Mouse (Mus musculus) limb, embryonic 14.5 days (tissue): Measurements from ENCODE around the gene Kdm4a. TPM values are rescaled to one million over a fixed set of nuclear protein-coding genes. Genes with fewer than 3 reads are reported as not detected.

ENCODE experiments used
- ATAC-seq: fragments of 200-750 bp; cut with Nextera tagmentation; 2 replicates; pipeline ENCODE4 v1.8.0; 2017; ENCODE audit warnings: low read depth, moderate number of reproducible peaks, moderate TSS enrichment; ENCODE audit not compliant: low FRiP score
- DNase-seq: peaks from one replicate; pipeline ENCODE4 v3.0.0-alpha.2; 2015; ENCODE audit warnings: low spot score
- H3K27ac ChIP-seq: fragments of 300-500 bp; sonication (generic); replicated peaks from 2 replicates; pipeline ENCODE4 v1.5.1; 2014; ENCODE audit warnings: low read depth, mild to moderate bottlenecking, low read length, moderate library complexity, mixed read lengths
- H3K27me3 ChIP-seq: fragments of 300-500 bp; sonication (generic); 2 replicates; pipeline ENCODE4 v1.6.1; 2014; ENCODE audit warnings: low read length, mixed read lengths; ENCODE audit not compliant: control insufficient read depth, insufficient read depth
- H3K36me3 ChIP-seq: fragments of 300-500 bp; sonication (generic); 2 replicates; pipeline ENCODE4 v1.6.1; 2014; ENCODE audit warnings: mild to moderate bottlenecking, low read length, moderate library complexity, mixed read lengths; ENCODE audit not compliant: control insufficient read depth, insufficient read depth
- H3K4me1 ChIP-seq: fragments of 300-500 bp; sonication (generic); 2 replicates; pipeline ENCODE4 v1.6.1; 2014; ENCODE audit warnings: antibody characterized with exemption, low read length, mixed read lengths; ENCODE audit not compliant: control insufficient read depth, insufficient read depth
- H3K4me2 ChIP-seq: fragments of 300-500 bp; sonication (generic); replicated peaks from 2 replicates; pipeline ENCODE4 v1.6.1; 2014; ENCODE audit warnings: low read depth, mild to moderate bottlenecking, low read length, moderate library complexity; ENCODE audit not compliant: severe bottlenecking
- H3K4me3 ChIP-seq: fragments of 300-500 bp; sonication (generic); replicated peaks from 2 replicates; pipeline ENCODE4 v1.5.1; 2014; ENCODE audit warnings: low read length
- H3K9ac ChIP-seq: fragments of 300-500 bp; sonication (generic); 2 replicates; pipeline ENCODE4 v1.6.1; 2014; ENCODE audit warnings: mild to moderate bottlenecking, low read depth, low read length, moderate library complexity; ENCODE audit not compliant: severe bottlenecking
- H3K9me3 ChIP-seq: fragments of 300-500 bp; sonication (generic); 2 replicates; pipeline ENCODE4 v1.6.1; 2016; ENCODE audit warnings: low read length; ENCODE audit not compliant: control insufficient read depth
- POLR2A ChIP-seq: fragments of 200-500 bp; IDR thresholded peaks from 2 replicates; pipeline ENCODE4 v1.8.0; 2012; ENCODE audit warnings: inconsistent platforms, mild to moderate bottlenecking, moderate library complexity, borderline replicate concordance; ENCODE audit not compliant: insufficient read depth, insufficient read length; ENCODE audit errors: extremely low read depth
- WGBS: fragments of 180-500 bp; shearing (Covaris S2); extraction: QIAGEN DNeasy Blood & Tissue Kit; methylation state at CpG from one replicate; pipeline ENCODE4 v1.1.7; 2014; 5-methylcytosine and 5-hydroxymethylcytosine counted together
- polyA plus RNA-seq, 2 experiments: library from polyadenylated mRNA; depleted of rRNA in 1 of 2; stranded (reverse) in 1 of 2; unstranded in 1 of 2; fragments of >200 nt; fragmentation: Nextera tagmentation in 1 of 2; extraction: Ambion mirVana in 1 of 2; gene quantifications; 2 replicates each; pipeline versions ENCODE4 v1.2.1 to v1.2.3; 2012 to 2014

Gene Kdm4a
- polyA plus RNA-seq, 2 experiments: 42.1 to 89.2 TPM

GRCm38 (mm10) chr4:118205906-118206305, 26.1 kb upstream of the Kdm4a start:
- DNase-seq: no peak
- ATAC-seq: no peak
- no peak overlapping the region for H3K27ac ChIP-seq
- no peaks in the 10 kb centered on the region for H3K27me3 ChIP-seq
- H3K4me1 ChIP-seq: no peaks in the 10 kb centered on the region
- no peak overlapping the region for H3K9ac ChIP-seq
- H3K9me3 ChIP-seq: no peaks in the 10 kb centered on the region
- WGBS: 92% methylated on average over 2 of the region's 2 CpGs
- H3K4me3 ChIP-seq: no peak overlapping the region
- TF ChIP-seq POLR2A: no peak
- H3K4me2 ChIP-seq: no peak overlapping the region
- H3K36me3 ChIP-seq: peaks cover 33% of the 10 kb centered on the region

GRCm38 (mm10) chr4:118199093-118199492, 19.2 kb upstream of the Kdm4a start:
- H3K4me2 ChIP-seq: no peak overlapping the region
- no peak for TF ChIP-seq POLR2A
- H3K27ac ChIP-seq: no peak overlapping the region
- 94% methylated on average over 2 of the region's 2 CpGs for WGBS
- no peaks in the 10 kb centered on the region for H3K36me3 ChIP-seq
- DNase-seq (no peak), ATAC-seq (no peak)
- no peak overlapping the region for H3K9ac ChIP-seq
- H3K27me3 ChIP-seq: no peaks in the 10 kb centered on the region
- no peaks in the 10 kb centered on the region for H3K4me1 ChIP-seq
- no peak overlapping the region for H3K4me3 ChIP-seq
- no peaks in the 10 kb centered on the region for H3K9me3 ChIP-seq

DNA sequence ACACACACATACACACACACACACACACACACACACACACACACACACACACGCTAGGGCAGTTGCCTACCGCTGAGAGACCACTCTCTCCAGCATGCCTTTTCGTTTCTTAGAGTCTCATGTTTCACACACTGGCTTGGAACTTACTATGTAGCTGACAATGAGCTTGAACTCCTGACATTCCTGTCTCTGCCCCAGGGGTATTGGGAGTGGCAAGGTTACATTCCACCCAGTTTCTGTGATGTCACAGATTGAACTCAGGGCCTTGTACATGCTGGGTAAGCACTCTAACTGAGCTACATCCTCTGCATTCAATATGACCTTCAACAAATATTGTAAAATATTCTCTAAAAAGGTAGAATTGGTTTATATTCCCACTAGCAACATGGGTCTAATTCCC, 18.8 kb upstream of the Kdm4a start:
- Histone ChIP-seq H3K9me3 (no peaks in the 10 kb centered on the region), H3K4me2 (no peak overlapping the region), H3K27me3 (no peaks in the 10 kb centered on the region), H3K27ac (no peak overlapping the region), H3K9ac (no peak overlapping the region), H3K4me3 (no peak overlapping the region), H3K4me1 (no peaks in the 10 kb centered on the region), H3K36me3 (no peaks in the 10 kb centered on the region)
- ATAC-seq: no peak
- TF ChIP-seq POLR2A: no peak
- 55% methylated on average over 3 of the region's 3 CpGs for WGBS
- no peak for DNase-seq

DNA sequence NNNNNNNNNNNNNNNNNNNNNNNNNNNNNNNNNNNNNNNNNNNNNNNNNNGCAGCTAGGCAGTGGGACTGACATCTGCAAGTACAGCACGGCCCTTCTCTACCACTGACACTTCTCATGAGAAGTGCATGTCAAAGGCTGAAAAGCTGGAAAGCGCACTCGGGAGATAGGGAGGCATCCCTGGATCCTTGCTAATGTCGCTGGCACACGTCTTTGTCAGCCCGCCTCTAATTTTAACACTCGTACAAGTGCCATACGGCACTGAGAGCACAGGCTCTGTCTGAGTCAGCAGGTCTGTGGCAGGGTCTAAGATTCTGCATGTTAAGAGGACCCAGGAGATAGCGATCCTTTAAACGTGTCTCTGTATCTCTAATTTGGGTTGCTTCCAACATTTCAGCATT, 16.3 kb upstream of the Kdm4a start:
- Histone ChIP-seq H3K9me3 (no peaks in the 10 kb centered on the region), H3K4me1 (no peaks in the 10 kb centered on the region), H3K36me3 (no peaks in the 10 kb centered on the region), H3K9ac (no peak overlapping the region), H3K27me3 (no peaks in the 10 kb centered on the region), H3K4me2 (no peak overlapping the region), H3K27ac (no peak overlapping the region), H3K4me3 (no peak overlapping the region)
- TF ChIP-seq POLR2A: no peak
- 80% methylated on average over 10 of the region's 10 CpGs for WGBS
- no peak for DNase-seq
- no peak for ATAC-seq

- H3K4me3 ChIP-seq: peak overlapping the region; percentile 73
- H3K27ac ChIP-seq: peak overlapping the region; percentile 85
- DNase-seq (no peak), ATAC-seq (no peak)
- H3K4me2 ChIP-seq: peak overlapping the region; percentile 67
- TF ChIP-seq POLR2A: peak; percentile 23; the same call in 1 of the 2 replicates
- peak overlapping the region; percentile 61 for H3K9ac ChIP-seq
- H3K36me3 ChIP-seq: peaks cover 20% of the 10 kb centered on the region
- H3K27me3 ChIP-seq: no peaks in the 10 kb centered on the region
- WGBS: 16% methylated on average over 17 of the region's 17 CpGs
- H3K9me3 ChIP-seq: no peaks in the 10 kb centered on the region
- peaks cover 10% of the 10 kb centered on the region for H3K4me1 ChIP-seq
Measured at GRCm38 (mm10) chr4:118180301-118181080, 648 bp upstream of the Kdm4a start.
